Mouse (Mus musculus): ENCODE data around the gene Canx.
"Not testable (repeated sequence)": the region's sequence is repeated elsewhere in the genome, so short reads cannot be mapped to it uniquely, and the experiment has no call there.

Gene Canx

GRCm38 (mm10) chr11:50333181-50333580 is 7.7 kb upstream of the Canx start:
- DNase-seq (ENCODE audit: low spot score), result no peak

GRCm38 (mm10) chr11:50329378-50329777 is 3.9 kb upstream of the Canx start:
- no peak for DNase-seq (ENCODE audit: low spot score)

- no peak for DNase-seq (ENCODE audit: low spot score)
Measured at GRCm38 (mm10) chr11:50328075-50328625, 2.7 kb upstream of the Canx start.

- no peak for DNase-seq (ENCODE audit: low spot score)
Measured at GRCm38 (mm10) chr11:50326302-50326966, 961 bp upstream of the Canx start.

GRCm38 (mm10) chr11:50324751-50325471 is 562 bp downstream of the Canx start:
- no peak for DNase-seq (ENCODE audit: low spot score)

GRCm38 (mm10) chr11:50323843-50324242 is 1.6 kb downstream of the Canx start:
- DNase-seq (ENCODE audit: low spot score), result no peak

- no peak for DNase-seq (ENCODE audit: low spot score)
Measured at GRCm38 (mm10) chr11:50322345-50322744, 3.1 kb downstream of the Canx start.

GRCm38 (mm10) chr11:50321239-50321638 is 4.2 kb downstream of the Canx start:
- DNase-seq (ENCODE audit: low spot score), result no peak

- DNase-seq (ENCODE audit: low spot score), result not testable (repeated sequence)
Measured at GRCm38 (mm10) chr11:50319343-50319742, 6.1 kb downstream of the Canx start.

GRCm38 (mm10) chr11:50312803-50313202 is 12.7 kb downstream of the Canx start:
- DNase-seq (ENCODE audit: low spot score), result no peak

GRCm38 (mm10) chr11:50303406-50303805 is 22.1 kb downstream of the Canx start:
- DNase-seq (ENCODE audit: low spot score), result no peak

- DNase-seq (ENCODE audit: low spot score), result peak; percentile 91
Measured at GRCm38 (mm10) chr11:50292190-50292855, 33.1 kb downstream of the Canx start, which contains the start of gene Maml1. TSS of gene Maml1 (minus strand) at chr11:50292311.

- DNase-seq (ENCODE audit: low spot score), result no peak
Measured at GRCm38 (mm10) chr11:50291321-50292165, 33.9 kb downstream of the Canx start.

- DNase-seq (ENCODE audit: low spot score), result no peak
Measured at GRCm38 (mm10) chr11:50290486-50291225, 34.8 kb downstream of the Canx start.

GRCm38 (mm10) chr11:50286428-50286827 is 39.0 kb downstream of the Canx start:
- no peak for DNase-seq (ENCODE audit: low spot score)

GRCm38 (mm10) chr11:50285696-50286095 is 39.8 kb downstream of the Canx start:
- no peak for DNase-seq (ENCODE audit: low spot score)

GRCm38 (mm10) chr11:50285263-50285662 is 40.2 kb downstream of the Canx start:
- DNase-seq (ENCODE audit: low spot score), result no peak

GRCm38 (mm10) chr11:50280053-50280452 is 45.4 kb downstream of the Canx start:
- no peak for DNase-seq (ENCODE audit: low spot score)

GRCm38 (mm10) chr11:50279005-50279404 is 46.5 kb downstream of the Canx start:
- no peak for DNase-seq (ENCODE audit: low spot score)

GRCm38 (mm10) chr11:50277706-50278105 is 47.8 kb downstream of the Canx start:
- no peak for DNase-seq (ENCODE audit: low spot score)

GRCm38 (mm10) chr11:50277025-50277424 is 48.4 kb downstream of the Canx start:
- DNase-seq (ENCODE audit: low spot score), result no peak

Data from urinary bladder, postnatal 10 days (tissue).